Mouse (Mus musculus) cerebellum, adult 18-20 months (tissue): ENCODE data around the gene Hps6.

Experiments used
- DNase-seq, 2 experiments: peaks; one replicate each; pipeline ENCODE4 v3.0.0; 2021

Hps6 gene

DNA sequence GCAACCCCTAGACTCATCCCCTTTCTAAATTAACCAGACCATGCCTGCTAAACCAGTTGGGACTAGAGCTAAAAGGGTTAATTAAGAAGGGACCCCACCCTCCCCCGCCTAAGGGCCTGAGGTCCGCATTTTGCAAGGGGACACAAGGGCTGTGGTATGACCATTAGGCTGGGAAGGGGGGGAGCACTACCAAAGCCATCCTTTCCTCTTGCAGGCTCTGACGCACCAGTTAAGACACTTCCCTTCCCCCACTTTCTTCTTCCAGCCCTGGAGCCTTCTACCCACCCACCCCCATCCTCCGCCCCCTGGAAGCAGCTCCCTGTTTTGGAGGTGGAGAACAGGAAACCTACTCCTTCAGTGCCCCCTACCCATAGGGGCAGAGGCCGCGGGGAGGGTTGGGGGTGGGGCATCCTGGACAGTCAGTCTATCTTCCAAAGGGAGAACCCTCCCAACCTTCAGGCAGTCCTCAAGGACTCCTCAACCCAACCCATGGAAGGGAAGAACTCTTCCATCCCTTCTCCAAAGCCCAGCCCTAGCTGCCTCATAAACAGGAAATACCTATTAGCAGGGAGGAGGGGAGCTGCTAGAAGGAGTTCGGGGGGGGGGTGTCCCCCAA, 42.5 kb downstream of the Hps6 start:
- DNase-seq, result peak; percentile 54 to 55

DNA sequence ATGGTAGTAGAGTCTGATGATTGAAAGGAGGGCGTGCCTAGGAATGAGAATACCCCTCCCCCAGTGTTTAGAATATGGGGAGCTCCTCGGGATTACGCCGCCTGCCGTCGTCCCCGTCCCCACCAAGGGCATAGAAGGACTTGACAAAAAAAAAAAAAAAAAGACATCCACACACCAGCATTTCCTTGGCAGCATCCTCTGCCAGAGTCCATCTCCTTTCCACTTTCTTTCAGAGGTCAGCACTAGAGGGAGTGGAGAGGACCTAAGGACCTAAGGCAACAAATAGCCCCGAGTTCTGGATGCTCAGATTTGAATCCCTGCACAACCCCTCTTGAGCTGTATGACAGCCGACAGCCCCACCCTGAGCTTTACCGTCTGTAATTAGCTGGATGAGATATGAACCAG, 43.3 kb downstream of the Hps6 start:
- no peak for DNase-seq

DNA sequence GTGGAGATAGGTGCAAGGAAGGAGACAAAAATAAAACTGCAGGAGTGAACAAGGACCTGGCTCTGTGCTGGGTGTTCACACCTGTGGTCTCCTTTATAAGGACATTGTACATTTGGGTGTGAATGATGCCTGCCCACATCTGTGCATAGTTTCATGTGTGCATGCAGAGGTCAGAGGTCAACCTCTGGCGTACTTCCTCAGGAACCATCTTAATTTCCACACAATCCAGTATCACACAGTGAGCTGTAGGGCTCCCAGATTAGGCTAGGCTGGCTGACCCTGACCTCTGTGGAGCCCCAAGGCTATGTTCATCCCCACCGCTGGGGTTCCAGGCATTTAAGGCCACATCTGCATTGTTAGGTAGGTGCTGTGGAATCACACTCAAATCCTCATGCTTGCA, 44.1 kb downstream of the Hps6 start:
- DNase-seq, result no peak

DNA sequence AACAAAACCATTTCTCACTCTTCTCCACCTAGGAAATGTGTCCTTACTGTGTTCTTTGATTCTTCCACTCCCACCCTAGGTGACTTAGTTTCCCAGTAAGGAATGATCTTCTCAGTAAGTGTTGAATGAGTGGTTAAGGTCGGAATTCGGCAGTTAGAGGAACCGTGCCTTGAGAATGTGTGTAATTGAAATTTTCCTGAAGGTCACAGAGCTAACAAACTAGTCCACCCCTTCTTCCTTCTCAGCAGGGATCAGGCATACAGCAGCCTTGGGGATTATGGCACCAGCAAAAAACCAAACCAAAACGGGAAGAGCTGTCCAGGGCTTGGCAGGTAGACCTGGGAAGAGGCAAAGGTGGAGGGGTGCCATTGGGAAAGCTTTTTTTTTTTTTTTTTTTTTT, 45.8 kb downstream of the Hps6 start:
- no peak for DNase-seq

DNA sequence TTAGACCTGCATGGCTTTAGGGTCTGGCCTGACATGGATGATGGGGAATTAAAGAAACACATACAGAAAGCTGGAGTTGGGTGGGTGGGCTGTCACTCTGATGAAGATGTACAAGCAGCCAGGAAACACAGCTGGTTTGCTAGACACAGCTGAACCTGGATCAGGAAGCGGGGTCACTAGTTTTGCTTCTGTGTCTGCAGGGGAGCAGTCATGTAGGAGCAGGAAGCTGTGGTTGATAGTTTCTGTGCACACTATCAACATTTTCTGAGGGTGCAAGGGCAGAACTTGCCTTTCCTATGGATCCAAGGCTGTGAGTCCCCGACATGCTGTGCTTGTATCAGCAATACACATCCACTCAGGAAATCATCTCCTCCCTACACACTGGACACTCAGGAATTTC, 47.2 kb downstream of the Hps6 start:
- no peak for DNase-seq
